Mouse (Mus musculus) layer of hippocampus, adult 18-20 months (tissue): Measurements from ENCODE around the gene 1700020D05Rik. TPM values are rescaled to one million over a fixed set of nuclear protein-coding genes. Genes with fewer than 3 reads are reported as not detected.

ENCODE experiments used
- DNase-seq, 2 experiments: peaks; one replicate each; pipeline ENCODE4 v3.0.0; 2022; ENCODE audit warnings: low spot score in 2 of 2
- total RNA-seq, 2 experiments: library from RNA; stranded (reverse); gene quantifications; 2 replicates each; pipeline ENCODE4 v1.2.3; 2021

Gene 1700020D05Rik
- total RNA-seq, 2 experiments from 2014 or later, result 4.3 to 6.4 TPM

GRCm38 (mm10) chr19:5455568-5455967 is 48.0 kb downstream of the 1700020D05Rik start:
- DNase-seq, result no peak

GRCm38 (mm10) chr19:5455037-5455436 is 48.5 kb downstream of the 1700020D05Rik start:
- DNase-seq, result no peak

Other genes with a start within 250 kb of the 1700020D05Rik start
- 10 to 100 TPM; 52.1 to 52.5 TPM for gene Pacs1, start 230.7 kb downstream of the 1700020D05Rik start, total RNA-seq
- gene Sf3b2, start 208.3 kb downstream of the 1700020D05Rik start, total RNA-seq, result 100 to 1,000 TPM; 215 to 219 TPM
- gene Gal3st3, start 205.5 kb downstream of the 1700020D05Rik start, total RNA-seq, result 100 to 1,000 TPM; 102 to 107 TPM
- not detected for gene Catsper1, start 168.0 kb downstream of the 1700020D05Rik start, total RNA-seq
- 10 to 100 TPM in 1 of 2 experiments, 1 to 10 TPM in 1; 8.6 to 10.4 TPM for gene Cst6, start 154.2 kb downstream of the 1700020D05Rik start, total RNA-seq
- 10 to 100 TPM; 20.2 to 22.0 TPM for gene Eif1ad, start 137.0 kb downstream of the 1700020D05Rik start, total RNA-seq
- gene Banf1, start 136.6 kb downstream of the 1700020D05Rik start, total RNA-seq, result 10 to 100 TPM; 80.7 to 87.6 TPM
- gene Sart1, start 115.1 kb downstream of the 1700020D05Rik start, total RNA-seq, result 100 to 1,000 TPM in 1 of 2 experiments, 10 to 100 TPM in 1; 96.9 to 117 TPM
- under 1 TPM; 0.30 TPM for gene Tsga10ip, start 101.3 kb downstream of the 1700020D05Rik start, total RNA-seq
- gene Drap1, start 78.8 kb downstream of the 1700020D05Rik start, total RNA-seq, result 100 to 1,000 TPM; 347 to 383 TPM
- 10 to 100 TPM; 74.7 to 75.3 TPM for gene AI837181, start 78.6 kb downstream of the 1700020D05Rik start, total RNA-seq
- gene Fosl1, start 56.2 kb downstream of the 1700020D05Rik start, total RNA-seq, result not detected
- gene Ccdc85b, start 45.9 kb downstream of the 1700020D05Rik start, total RNA-seq, result 10 to 100 TPM; 36.5 to 37.0 TPM
- 10 to 100 TPM; 95.7 to 97.4 TPM for gene Fibp, start 43.2 kb downstream of the 1700020D05Rik start, total RNA-seq
- gene Ctsw, start 35.3 kb downstream of the 1700020D05Rik start, total RNA-seq, result not detected
- 10 to 100 TPM; 11.6 to 13.1 TPM for gene Efemp2, start 29.8 kb downstream of the 1700020D05Rik start, total RNA-seq
- gene Mus81, start 15.4 kb downstream of the 1700020D05Rik start, total RNA-seq, result 10 to 100 TPM; 28.3 to 28.4 TPM
- gene Cfl1, start 13.3 kb downstream of the 1700020D05Rik start, total RNA-seq, result 1,000 to 10,000 TPM; 1,259 to 1,272 TPM
- 10 to 100 TPM; 79.9 to 85.2 TPM for gene Snx32, start 6.8 kb upstream of the 1700020D05Rik start, total RNA-seq
- gene Ovol1, start 56.9 kb upstream of the 1700020D05Rik start, total RNA-seq, result not detected
- gene Ap5b1, start 64.2 kb upstream of the 1700020D05Rik start, total RNA-seq, result 1 to 10 TPM; 6.4 to 6.5 TPM
- 10 to 100 TPM; 72.0 to 79.8 TPM for gene Rnaseh2c, start 98.1 kb upstream of the 1700020D05Rik start, total RNA-seq
- gene Kat5, start 106.5 kb upstream of the 1700020D05Rik start, total RNA-seq, result 10 to 100 TPM; 78.7 to 86.3 TPM
- 10 to 100 TPM; 16.2 to 21.1 TPM for gene Rela, start 133.7 kb upstream of the 1700020D05Rik start, total RNA-seq
- gene Sipa1, start 159.9 kb upstream of the 1700020D05Rik start, total RNA-seq, result 10 to 100 TPM; 16.5 to 17.3 TPM
- gene Map3k11, start 185.0 kb upstream of the 1700020D05Rik start, total RNA-seq, result 10 to 100 TPM; 17.6 to 18.1 TPM
- 10 to 100 TPM; 58.3 to 68.6 TPM for gene Pcnx3, start 185.1 kb upstream of the 1700020D05Rik start, total RNA-seq
- not detected for gene Kcnk7, start 200.6 kb upstream of the 1700020D05Rik start, total RNA-seq
- 10 to 100 TPM; 13.9 to 17.2 TPM for gene Ehbp1l1, start 222.5 kb upstream of the 1700020D05Rik start, total RNA-seq
- 10 to 100 TPM; 28.5 to 28.6 TPM for gene Fam89b, start 225.9 kb upstream of the 1700020D05Rik start, total RNA-seq
- 10 to 100 TPM; 24.3 to 27.3 TPM for gene Ltbp3, start 237.1 kb upstream of the 1700020D05Rik start, total RNA-seq